Mouse (Mus musculus): Measurements from ENCODE around the gene Gm17387. TPM values are rescaled to one million over a fixed set of nuclear protein-coding genes. Genes with fewer than 3 reads are reported as not detected.

Gm17387 gene
- total RNA-seq, 1 experiment: not detected

GRCm38 (mm10) chr7:141038090-141039032 lies 9.4 kb downstream of the Gm17387 start:
- Histone ChIP-seq H3K36me3 (ENCODE audit: control insufficient read depth, insufficient read depth, low read length, poor library complexity, severe bottlenecking) (no peaks in the 10 kb centered on the region), H3K4me3 (ENCODE audit: insufficient read depth in 1 of 2, low read depth in 1 of 2, low read length in 2 of 2, poor library complexity in 1 of 2, severe bottlenecking in 1 of 2) (peak overlapping the region in 1 of 2 experiments; percentile 18; a peak in 2 of 4 replicates), H3K9ac (ENCODE audit: insufficient read depth, low read depth, low read length, poor library complexity, severe bottlenecking) (peak overlapping the region; percentile 5; the same call in 1 of the 2 replicates), H3K4me1 (ENCODE audit: control insufficient read depth in 2 of 2, insufficient read depth in 2 of 2, low read length in 2 of 2, poor library complexity in 1 of 2) (peaks cover 3 to 22% of the 10 kb centered on the region in 2 experiments; a peak in 3 of 4 replicates), H3K27ac (ENCODE audit: insufficient read depth, low read depth, low read length, poor library complexity, severe bottlenecking) (no peak overlapping the region), H3K9me3 (ENCODE audit: control insufficient read depth, insufficient read depth, low read depth, low read length) (no peaks in the 10 kb centered on the region)
- no peak for DNase-seq (ENCODE audit: low read depth, low spot score)
- in situ Hi-C loops (cut with MboI; ENCODE audit: low sequenced_read_pairs in 2 of 2, unreplicated experiment in 2 of 2): no loop called here
- TF ChIP-seq HCFC1 (IDR thresholded peaks at IDR 0.05; ENCODE audit: borderline replicate concordance, insufficient read depth, low read length): no peak
- no peak for TF ChIP-seq ZC3H11A (IDR thresholded peaks at IDR 0.05; ENCODE audit: borderline replicate concordance, low read depth, low read length)
- TF ChIP-seq MAFK (IDR thresholded peaks at IDR 0.05; ENCODE audit: insufficient read depth, low read depth, low read length): no peak
- TF ChIP-seq CHD2 (IDR thresholded peaks at IDR 0.05; ENCODE audit: low read depth, low read length): no peak
- TF ChIP-seq ZNF384 (IDR thresholded peaks at IDR 0.05; ENCODE audit: low read depth, low read length): no peak

- Histone ChIP-seq H3K4me3 (ENCODE audit: insufficient read depth in 1 of 2, low read depth in 1 of 2, low read length in 2 of 2, poor library complexity in 1 of 2, severe bottlenecking in 1 of 2) (no peak overlapping the region), H3K27ac (ENCODE audit: insufficient read depth, low read depth, low read length, poor library complexity, severe bottlenecking) (no peak overlapping the region), H3K36me3 (ENCODE audit: control insufficient read depth, insufficient read depth, low read length, poor library complexity, severe bottlenecking) (no peaks in the 10 kb centered on the region), H3K9me3 (ENCODE audit: control insufficient read depth, insufficient read depth, low read depth, low read length) (no peaks in the 10 kb centered on the region), H3K9ac (ENCODE audit: insufficient read depth, low read depth, low read length, poor library complexity, severe bottlenecking) (no peak overlapping the region), H3K4me1 (ENCODE audit: control insufficient read depth in 2 of 2, insufficient read depth in 2 of 2, low read length in 2 of 2, poor library complexity in 1 of 2) (peaks cover 5 to 20% of the 10 kb centered on the region in 2 experiments; a peak in 3 of 4 replicates)
- no peak for DNase-seq (ENCODE audit: low read depth, low spot score)
- TF ChIP-seq ZNF384 (IDR thresholded peaks at IDR 0.05; ENCODE audit: low read depth, low read length) (no peak), CHD2 (IDR thresholded peaks at IDR 0.05; ENCODE audit: low read depth, low read length) (no peak), HCFC1 (IDR thresholded peaks at IDR 0.05; ENCODE audit: borderline replicate concordance, insufficient read depth, low read length) (no peak), ZC3H11A (IDR thresholded peaks at IDR 0.05; ENCODE audit: borderline replicate concordance, low read depth, low read length) (no peak), MAFK (IDR thresholded peaks at IDR 0.05; ENCODE audit: insufficient read depth, low read depth, low read length) (no peak)
- in situ Hi-C loops (cut with MboI; ENCODE audit: low sequenced_read_pairs in 2 of 2, unreplicated experiment in 2 of 2): loop anchor here in 1 of 2 experiments (10.0 kb wide), 1 partner anchor 85 kb away; the partner anchor contains the start of genes Gm45717, Ifitm2 and Ifitm5
These were observed 10.6 kb downstream of the Gm17387 start for GRCm38 (mm10) chr7:141039386-141040107.

- H3K4me1 ChIP-seq (ENCODE audit: control insufficient read depth in 2 of 2, insufficient read depth in 2 of 2, low read length in 2 of 2, poor library complexity in 1 of 2): peaks cover 5 to 20% of the 10 kb centered on the region in 2 experiments; a peak in 3 of 4 replicates
- DNase-seq (ENCODE audit: low read depth, low spot score): no peak
- no peaks in the 10 kb centered on the region for H3K36me3 ChIP-seq (ENCODE audit: control insufficient read depth, insufficient read depth, low read length, poor library complexity, severe bottlenecking)
- no peaks in the 10 kb centered on the region for H3K9me3 ChIP-seq (ENCODE audit: control insufficient read depth, insufficient read depth, low read depth, low read length)
- H3K27ac ChIP-seq (ENCODE audit: insufficient read depth, low read depth, low read length, poor library complexity, severe bottlenecking): no peak overlapping the region
- H3K4me3 ChIP-seq (ENCODE audit: insufficient read depth in 1 of 2, low read depth in 1 of 2, low read length in 2 of 2, poor library complexity in 1 of 2, severe bottlenecking in 1 of 2): no peak overlapping the region
- TF ChIP-seq ZC3H11A (IDR thresholded peaks at IDR 0.05; ENCODE audit: borderline replicate concordance, low read depth, low read length) (no peak), ZNF384 (IDR thresholded peaks at IDR 0.05; ENCODE audit: low read depth, low read length) (no peak), MAFK (IDR thresholded peaks at IDR 0.05; ENCODE audit: insufficient read depth, low read depth, low read length) (no peak), HCFC1 (IDR thresholded peaks at IDR 0.05; ENCODE audit: borderline replicate concordance, insufficient read depth, low read length) (no peak), CHD2 (IDR thresholded peaks at IDR 0.05; ENCODE audit: low read depth, low read length) (no peak)
- in situ Hi-C loops (cut with MboI; ENCODE audit: low sequenced_read_pairs in 2 of 2, unreplicated experiment in 2 of 2): loop anchor here in 1 of 2 experiments (10.0 kb wide), 1 partner anchor 86 kb away; the partner anchor contains the start of genes Gm45717, Ifitm2 and Ifitm5
- peak overlapping the region; percentile 26; the same call in 1 of the 2 replicates for H3K9ac ChIP-seq (ENCODE audit: insufficient read depth, low read depth, low read length, poor library complexity, severe bottlenecking)
These were observed 12.1 kb downstream of the Gm17387 start for GRCm38 (mm10) chr7:141040867-141041606.

GRCm38 (mm10) chr7:141041661-141042060 lies 12.7 kb downstream of the Gm17387 start:
- H3K9me3 ChIP-seq (ENCODE audit: control insufficient read depth, insufficient read depth, low read depth, low read length): no peaks in the 10 kb centered on the region
- no peak for TF ChIP-seq ZNF384 (IDR thresholded peaks at IDR 0.05; ENCODE audit: low read depth, low read length)
- TF ChIP-seq MAFK (IDR thresholded peaks at IDR 0.05; ENCODE audit: insufficient read depth, low read depth, low read length): no peak
- no peak overlapping the region for H3K9ac ChIP-seq (ENCODE audit: insufficient read depth, low read depth, low read length, poor library complexity, severe bottlenecking)
- in situ Hi-C loops (cut with MboI; ENCODE audit: low sequenced_read_pairs in 2 of 2, unreplicated experiment in 2 of 2): loop anchor here in 1 of 2 experiments (10.0 kb wide), 1 partner anchor 87 kb away; the partner anchor contains the start of genes Gm45717, Ifitm2 and Ifitm5
- no peak for DNase-seq (ENCODE audit: low read depth, low spot score)
- no peak overlapping the region for H3K4me3 ChIP-seq (ENCODE audit: insufficient read depth in 1 of 2, low read depth in 1 of 2, low read length in 2 of 2, poor library complexity in 1 of 2, severe bottlenecking in 1 of 2)
- no peak overlapping the region for H3K27ac ChIP-seq (ENCODE audit: insufficient read depth, low read depth, low read length, poor library complexity, severe bottlenecking)
- peaks cover 5 to 23% of the 10 kb centered on the region in 2 experiments; a peak in 3 of 4 replicates for H3K4me1 ChIP-seq (ENCODE audit: control insufficient read depth in 2 of 2, insufficient read depth in 2 of 2, low read length in 2 of 2, poor library complexity in 1 of 2)
- no peaks in the 10 kb centered on the region for H3K36me3 ChIP-seq (ENCODE audit: control insufficient read depth, insufficient read depth, low read length, poor library complexity, severe bottlenecking)

Data from ES-E14 (cell line).